Mouse (Mus musculus) myocyte (in vitro differentiated cells): Measurements from ENCODE around the gene Olfr697. TPM values are rescaled to one million over a fixed set of nuclear protein-coding genes. Genes with fewer than 3 reads are reported as not detected.
"Not testable (repeated sequence)": the region's sequence is repeated elsewhere in the genome, so short reads cannot be mapped to it uniquely, and the experiment has no call there.

ENCODE experiments used
- H3K27me3 ChIP-seq: one replicate; pipeline ENCODE4 v1.6.1; 2011; ENCODE audit not compliant: control insufficient read depth, insufficient read depth, insufficient read length
- H3K36me3 ChIP-seq: one replicate; pipeline ENCODE4 v1.6.1; 2011; ENCODE audit not compliant: control insufficient read depth, insufficient read depth
- H3K4me2 ChIP-seq: one replicate; pipeline ENCODE4 v1.6.1; 2011; ENCODE audit warnings: low read depth, control low read depth
- H3K4me3 ChIP-seq: one replicate; pipeline ENCODE4 v1.5.1; 2011; ENCODE audit warnings: mild to moderate bottlenecking, control low read depth, moderate library complexity
- H3K79me2 ChIP-seq: one replicate; pipeline ENCODE4 v1.6.1; 2011; ENCODE audit not compliant: control insufficient read depth, insufficient read depth
- H3ac ChIP-seq: one replicate; pipeline ENCODE4 v1.6.1; 2011; ENCODE audit not compliant: control insufficient read depth, insufficient read length
- CEBPB ChIP-seq: IDR thresholded peaks from 2 replicates; pipeline ENCODE4 v1.6.1; 2011; ENCODE audit warnings: mild to moderate bottlenecking, moderate library complexity; ENCODE audit not compliant: poor library complexity, insufficient read depth, severe bottlenecking
- E2F4 ChIP-seq: IDR thresholded peaks from one replicate; pipeline ENCODE4 v1.6.1; 2011; ENCODE audit warnings: mild to moderate bottlenecking, control low read depth, moderate library complexity; ENCODE audit not compliant: insufficient read depth
- MAX ChIP-seq: IDR thresholded peaks from one replicate; pipeline ENCODE4 v1.6.1; 2011; ENCODE audit warnings: low read depth, mild to moderate bottlenecking, control low read depth
- MYOD1 ChIP-seq, 3 experiments: IDR thresholded peaks; one replicate each; pipeline ENCODE4 v1.6.1; 2011; ENCODE audit warnings: control low read depth in 2 of 3, low read depth in 2 of 3, mild to moderate bottlenecking in 2 of 3, moderate library complexity in 1 of 3; ENCODE audit not compliant: insufficient read length in 2 of 3, control insufficient read depth in 1 of 3
- MYOG ChIP-seq, 3 experiments: IDR thresholded peaks; one replicate each; pipeline ENCODE4 v1.6.1; 2011; ENCODE audit warnings: control low read depth in 2 of 3, low read depth in 2 of 3, mild to moderate bottlenecking in 2 of 3; ENCODE audit not compliant: insufficient read length in 2 of 3, control insufficient read depth in 1 of 3, insufficient read depth in 1 of 3
- POLR2A ChIP-seq: IDR thresholded peaks from one replicate; pipeline ENCODE4 v1.6.1; 2011; ENCODE audit warnings: low read depth, mild to moderate bottlenecking, control low read depth, moderate library complexity; ENCODE audit not compliant: insufficient read length
- POLR2AphosphoS2 ChIP-seq: IDR thresholded peaks from one replicate; pipeline ENCODE4 v1.6.1; 2011; ENCODE audit warnings: low read depth, control low read depth; ENCODE audit not compliant: insufficient read length
- REST ChIP-seq: IDR thresholded peaks from one replicate; pipeline ENCODE4 v1.6.1; 2011; ENCODE audit warnings: mild to moderate bottlenecking, control low read depth, moderate library complexity; ENCODE audit not compliant: insufficient read depth, insufficient read length
- SRF ChIP-seq: IDR thresholded peaks from one replicate; pipeline ENCODE4 v1.6.1; 2011; ENCODE audit warnings: low read depth; ENCODE audit not compliant: control insufficient read depth, insufficient read length
- TCF12 ChIP-seq: IDR thresholded peaks from one replicate; pipeline ENCODE4 v1.6.1; 2011; ENCODE audit warnings: mild to moderate bottlenecking, control low read depth; ENCODE audit not compliant: poor library complexity, insufficient read depth, severe bottlenecking
- TCF3 ChIP-seq: IDR thresholded peaks from one replicate; pipeline ENCODE4 v1.6.1; 2011; ENCODE audit warnings: low read depth, control low read depth; ENCODE audit not compliant: insufficient read length
- USF1 ChIP-seq: IDR thresholded peaks from one replicate; pipeline ENCODE4 v1.6.1; 2011; ENCODE audit warnings: low read depth, mild to moderate bottlenecking, control low read depth, moderate library complexity
- polyA plus RNA-seq: library from polyadenylated mRNA; unstranded; fragments of >200 nt; fragmentation: generic; extraction: Trizol; gene quantifications from one replicate; pipeline ENCODE4 v1.2.1, GENCODE M21; 2012; ENCODE audit warnings: missing spikeins

The Olfr697 gene
- polyA plus RNA-seq, 1 experiment = not detected

GRCm38 (mm10) chr7:106745811-106746210, 3.6 kb upstream of the Olfr697 start:
- TF ChIP-seq MYOD1 (IDR thresholded peaks at IDR 0.05; ENCODE audit: control insufficient read depth in 1 of 3, insufficient read length in 2 of 3, low read depth in 2 of 3) (no peak), MAX (no peak), SRF (no peak), TCF12 (no peak), TCF3 (no peak), CEBPB (no peak), REST (no peak), POLR2A (no peak), E2F4 (no peak), USF1 (no peak), POLR2AphosphoS2 (no peak), MYOG (IDR thresholded peaks at IDR 0.05; ENCODE audit: control insufficient read depth in 1 of 3, insufficient read depth in 1 of 3, insufficient read length in 2 of 3, low read depth in 2 of 3) (no peak)
- Histone ChIP-seq H3ac (no peak overlapping the region), H3K27me3 (no peaks in the 10 kb centered on the region), H3K79me2 (no peaks in the 10 kb centered on the region), H3K4me2 (no peak overlapping the region), H3K36me3 (no peaks in the 10 kb centered on the region), H3K4me3 (no peak overlapping the region)

- Histone ChIP-seq H3K4me2 (no peak overlapping the region), H3K79me2 (no peaks in the 10 kb centered on the region), H3ac (no peak overlapping the region), H3K27me3 (no peaks in the 10 kb centered on the region), H3K4me3 (no peak overlapping the region), H3K36me3 (no peaks in the 10 kb centered on the region)
- TF ChIP-seq CEBPB (no peak), SRF (no peak), REST (no peak), MYOD1 (IDR thresholded peaks at IDR 0.05; ENCODE audit: control insufficient read depth in 1 of 3, insufficient read length in 2 of 3, low read depth in 2 of 3) (no peak), POLR2AphosphoS2 (no peak), MYOG (IDR thresholded peaks at IDR 0.05; ENCODE audit: control insufficient read depth in 1 of 3, insufficient read depth in 1 of 3, insufficient read length in 2 of 3, low read depth in 2 of 3) (no peak), TCF12 (no peak), USF1 (no peak), TCF3 (no peak), POLR2A (no peak), MAX (no peak), E2F4 (no peak)
Observed at GRCm38 (mm10) chr7:106737028-106737427, 5.2 kb downstream of the Olfr697 start.

GRCm38 (mm10) chr7:106733717-106734116, 8.5 kb downstream of the Olfr697 start:
- no peaks in the 10 kb centered on the region for H3K79me2 ChIP-seq

GRCm38 (mm10) chr7:106725654-106726053, 16.6 kb downstream of the Olfr697 start:
- H3K4me3 ChIP-seq, H3K27me3 ChIP-seq, H3K4me2 ChIP-seq, H3K79me2 ChIP-seq, H3K36me3 ChIP-seq, H3ac ChIP-seq: not testable (repeated sequence)

More at GRCm38 (mm10) chr7:106733717-106734116, 8.5 kb downstream of the Olfr697 start:
- TF ChIP-seq TCF3 (no peak), CEBPB (no peak), USF1 (no peak), POLR2AphosphoS2 (no peak), POLR2A (no peak), REST (no peak), SRF (no peak), MYOD1 (IDR thresholded peaks at IDR 0.05; ENCODE audit: control insufficient read depth in 1 of 3, insufficient read length in 2 of 3, low read depth in 2 of 3) (no peak), MYOG (IDR thresholded peaks at IDR 0.05; ENCODE audit: control insufficient read depth in 1 of 3, insufficient read depth in 1 of 3, insufficient read length in 2 of 3, low read depth in 2 of 3) (no peak), MAX (no peak), TCF12 (no peak), E2F4 (no peak)
- Histone ChIP-seq H3ac (no peak overlapping the region), H3K27me3 (no peaks in the 10 kb centered on the region), H3K4me2 (no peak overlapping the region), H3K36me3 (no peaks in the 10 kb centered on the region), H3K4me3 (no peak overlapping the region)

- no peak within 1 kb of the TSS for H3K4me3 ChIP-seq
- no peaks in the 10 kb centered on the region for H3K79me2 ChIP-seq
- H3K27me3 ChIP-seq = no peaks in the 10 kb centered on the region
- no peak within 1 kb of the TSS for H3K4me2 ChIP-seq
- H3ac ChIP-seq = no peak within 1 kb of the TSS
- TF ChIP-seq REST = no peak
- TF ChIP-seq E2F4 = no peak
- no peak for TF ChIP-seq MAX
- TF ChIP-seq MYOD1 (IDR thresholded peaks at IDR 0.05; ENCODE audit: control insufficient read depth in 1 of 3, insufficient read length in 2 of 3, low read depth in 2 of 3) = no peak
- TF ChIP-seq POLR2A = no peak
- no peak for TF ChIP-seq CEBPB
- no peak for TF ChIP-seq USF1
- no peak for TF ChIP-seq MYOG (IDR thresholded peaks at IDR 0.05; ENCODE audit: control insufficient read depth in 1 of 3, insufficient read depth in 1 of 3, insufficient read length in 2 of 3, low read depth in 2 of 3)
- TF ChIP-seq TCF3 = no peak
- no peak for TF ChIP-seq SRF
- no peak for TF ChIP-seq POLR2AphosphoS2
- no peak for TF ChIP-seq TCF12
- H3K36me3 ChIP-seq = no peaks in the 10 kb centered on the region
Observed at GRCm38 (mm10) chr7:106716296-106716695, 25.9 kb downstream of the Olfr697 start, which contains the start of gene Olfr695. Olfr695 (minus strand) TSS chr7:106716396.
